ENCODE assay signal across 8 mouse cellular contexts in the genomic region with DNA sequence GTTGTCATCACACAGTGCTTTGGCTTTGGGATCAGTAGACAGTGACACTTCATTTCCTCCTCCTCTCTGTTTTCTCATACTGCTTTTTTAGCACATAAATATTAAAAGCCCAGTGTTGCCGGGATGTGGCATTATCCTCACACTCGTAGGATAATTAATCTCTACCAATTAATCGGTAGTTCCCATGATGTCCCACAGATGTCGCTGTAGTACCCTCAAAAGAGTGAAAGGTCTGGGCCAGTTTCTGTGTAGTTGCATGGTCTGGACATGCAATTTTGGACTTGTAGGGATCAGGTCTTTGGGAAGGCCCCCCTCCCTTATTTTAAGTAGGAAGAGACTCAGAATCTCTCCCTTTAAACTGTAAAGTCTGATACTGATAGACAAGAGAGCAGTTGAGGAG. TPM values are rescaled to one million over a fixed set of nuclear protein-coding genes. Genes with fewer than 3 reads are reported as not detected.
A peak's percentile ranks its signal among the peaks of the same experiment; 100 is the strongest.
DNase-seq lines count a peak whose midpoint lies in the region; ATAC-seq and TF ChIP-seq lines count a peak whose summit lies in the region.

No protein-coding gene starts in this region.

- DNase-seq in heart, postnatal 4 days = peak; percentile 52
- no peak for DNase-seq in heart, postnatal 25 days (ENCODE audit: low spot score)
- DNase-seq in right cerebral cortex, adult 2 months (ENCODE audit: low spot score in 2 of 2) = peak; percentile 39 to 69
- no peak for DNase-seq in right cerebral cortex, adult 18-20 months
- peak; percentile 51 for DNase-seq in brain, embryonic 14.5 days (ENCODE audit: low read depth)
- DNase-seq in urinary bladder, postnatal 14 days (ENCODE audit: low spot score) = no peak
- no peak for DNase-seq in urinary bladder, adult 2 months (ENCODE audit: low spot score)

- intact Hi-C loops in heart, postnatal 25 days (cut with DNase I) = no loop called here

- TF ChIP-seq CTCF in brain, embryonic 14.5 days (IDR thresholded peaks at IDR 0.05; ENCODE audit: borderline replicate concordance, extremely low read depth, insufficient read depth, insufficient read length) = peak; percentile 64; the same call in 1 of the 2 replicates

- TF ChIP-seq POLR2A in brain, embryonic 14.5 days (IDR thresholded peaks at IDR 0.05; ENCODE audit: borderline replicate concordance, extremely low read depth, insufficient read depth, insufficient read length, poor library complexity, severe bottlenecking) = no peak

- peak; percentile 70; the same call in 1 of the 2 replicates for ATAC-seq in megakaryocyte progenitor cell, adult 5-6 weeks (replicated peaks; ENCODE audit: poor library complexity)

RNA-seq across cellular contexts. Expression of a gene that starts 18.8 kb away (rescaled TPM):
- under 1 TPM; 0.59 to 0.71 TPM for total RNA-seq in heart, postnatal 4 days (2021)
- under 1 TPM in 1 of 2 experiments, not detected in 1; 0.52 TPM for total RNA-seq in heart, postnatal 25 days (2021)
- 1.5 and 2.4 TPM in 2 replicates for polyA plus RNA-seq in brain, embryonic 14.5 days (2012; rRNA removed)
- 0.66 and 5.7 TPM in 2 replicates for total RNA-seq in megakaryocyte progenitor cell, adult 5-6 weeks (2015)
- 2.4 and 8.4 TPM in 2 replicates for total RNA-seq in megakaryocyte progenitor cell, adult 5-6 weeks (2017)
- 1.4 and 1.8 TPM in 2 replicates for polyA plus RNA-seq in urinary bladder, adult 2 months (2012; rRNA removed)

RNA-seq across cellular contexts. Expression of a gene that starts 19.3 kb away (rescaled TPM):
- not detected for total RNA-seq in heart, postnatal 4 days (2021)
- not detected for total RNA-seq in heart, postnatal 25 days (2021)
- 1.3 and 1.5 TPM in 2 replicates for polyA plus RNA-seq in brain, embryonic 14.5 days (2012; rRNA removed)
- 0.30 and 0.93 TPM in 2 replicates for total RNA-seq in megakaryocyte progenitor cell, adult 5-6 weeks (2015)
- total RNA-seq in megakaryocyte progenitor cell, adult 5-6 weeks (2017) = 0.24 and 0.33 TPM in 2 replicates
- polyA plus RNA-seq in urinary bladder, adult 2 months (2012; rRNA removed) = 0.77 and 0.92 TPM in 2 replicates

RNA-seq across cellular contexts. Expression of a gene that starts 39.7 kb away (rescaled TPM):
- 10 to 100 TPM; 16.4 to 17.5 TPM for total RNA-seq in heart, postnatal 4 days (2021)
- 10 to 100 TPM; 23.5 to 24.7 TPM for total RNA-seq in heart, postnatal 25 days (2021)
- polyA plus RNA-seq in brain, embryonic 14.5 days (2012; rRNA removed) = 35.8 and 40.6 TPM in 2 replicates
- 9.4 and 10.3 TPM in 2 replicates for total RNA-seq in megakaryocyte progenitor cell, adult 5-6 weeks (2015)
- 7.1 and 12.1 TPM in 2 replicates for total RNA-seq in megakaryocyte progenitor cell, adult 5-6 weeks (2017)
- polyA plus RNA-seq in urinary bladder, adult 2 months (2012; rRNA removed) = 11.3 and 13.6 TPM in 2 replicates

RNA-seq across cellular contexts. Expression of a gene that starts 58.9 kb away (rescaled TPM):
- total RNA-seq in heart, postnatal 4 days (2021) = not detected
- not detected for total RNA-seq in heart, postnatal 25 days (2021)
- polyA plus RNA-seq in brain, embryonic 14.5 days (2012; rRNA removed) = 0.09 and 0.33 TPM in 2 replicates
- total RNA-seq in megakaryocyte progenitor cell, adult 5-6 weeks (2015) = 15.6 and 28.3 TPM in 2 replicates
- total RNA-seq in megakaryocyte progenitor cell, adult 5-6 weeks (2017) = 10.3 and 13.1 TPM in 2 replicates
- 0.10 and 0.16 TPM in 2 replicates for polyA plus RNA-seq in urinary bladder, adult 2 months (2012; rRNA removed)

Comparison
In these comparisons a context has a peak if more than half of its experiments do, and no peak if none do; other contexts are left out.
1. DNase-seq: peak in heart, postnatal 4 days (single experiment), right cerebral cortex, adult 2 months (2 of 2) and brain, embryonic 14.5 days (single experiment); none in heart, postnatal 25 days (single experiment), right cerebral cortex, adult 18-20 months (single experiment), urinary bladder, postnatal 14 days (single experiment) and urinary bladder, adult 2 months (single experiment).